Mouse (Mus musculus): ENCODE data around the gene Exoc5.
A peak's percentile ranks its signal among the peaks of the same experiment; 100 is the strongest.
"Not testable (repeated sequence)": the region's sequence is repeated elsewhere in the genome, so short reads cannot be mapped to it uniquely, and the experiment has no call there.

Gene Exoc5

GRCm38 (mm10) chr14:49066274-49066823 lies at the start of gene Exoc5:
Gene Exoc5 (minus strand): TSS chr14:49066653.
- DNase-seq (ENCODE audit: low spot score in 2 of 2) = peak; percentile 97 to 98

- not testable (repeated sequence) for DNase-seq (ENCODE audit: low spot score in 2 of 2)
These were observed 25.3 kb upstream of the Exoc5 start for GRCm38 (mm10) chr14:49091755-49092154.

GRCm38 (mm10) chr14:49091277-49091676 lies 24.8 kb upstream of the Exoc5 start:
- DNase-seq (ENCODE audit: low spot score in 2 of 2) = no peak

- DNase-seq (ENCODE audit: low spot score in 2 of 2) = no peak
These were observed 23.6 kb upstream of the Exoc5 start for GRCm38 (mm10) chr14:49090102-49090501.

GRCm38 (mm10) chr14:49089461-49090058 lies 23.1 kb upstream of the Exoc5 start:
- no peak for DNase-seq (ENCODE audit: low spot score in 2 of 2)

GRCm38 (mm10) chr14:49088155-49089048 lies 21.9 kb upstream of the Exoc5 start:
- no peak for DNase-seq (ENCODE audit: low spot score in 2 of 2)

GRCm38 (mm10) chr14:49086522-49086921 lies 20.1 kb upstream of the Exoc5 start:
- no peak for DNase-seq (ENCODE audit: low spot score in 2 of 2)

GRCm38 (mm10) chr14:49078820-49079219 lies 12.4 kb upstream of the Exoc5 start:
- no peak for DNase-seq (ENCODE audit: low spot score in 2 of 2)

- no peak for DNase-seq (ENCODE audit: low spot score in 2 of 2)
These were observed 7.9 kb upstream of the Exoc5 start for GRCm38 (mm10) chr14:49074361-49074760.

- peak in 1 of 2 experiments; percentile 22 for DNase-seq (ENCODE audit: low spot score in 2 of 2)
These were observed 7.4 kb upstream of the Exoc5 start for GRCm38 (mm10) chr14:49073896-49074295.

GRCm38 (mm10) chr14:49072837-49073236 lies 6.4 kb upstream of the Exoc5 start:
- no peak for DNase-seq (ENCODE audit: low spot score in 2 of 2)

- DNase-seq (ENCODE audit: low spot score in 2 of 2) = peak; percentile 22 to 27
These were observed 752 bp downstream of the Exoc5 start, which contains the start of gene Ap5m1 for GRCm38 (mm10) chr14:49065529-49066273. Gene Ap5m1 (plus strand): TSS chr14:49066097.

GRCm38 (mm10) chr14:49063838-49064237 lies 2.6 kb downstream of the Exoc5 start:
- no peak for DNase-seq (ENCODE audit: low spot score in 2 of 2)

- DNase-seq (ENCODE audit: low spot score in 2 of 2) = no peak
These were observed 17.0 kb downstream of the Exoc5 start for GRCm38 (mm10) chr14:49049492-49049891.

- DNase-seq (ENCODE audit: low spot score in 2 of 2) = peak in 1 of 2 experiments; percentile 37
These were observed 20.8 kb downstream of the Exoc5 start for GRCm38 (mm10) chr14:49045610-49046009.

GRCm38 (mm10) chr14:49028991-49029390 lies 37.5 kb downstream of the Exoc5 start:
- DNase-seq (ENCODE audit: low spot score in 2 of 2) = no peak

GRCm38 (mm10) chr14:49027779-49028368 lies 38.6 kb downstream of the Exoc5 start:
- DNase-seq (ENCODE audit: low spot score in 2 of 2) = no peak

GRCm38 (mm10) chr14:49027040-49027778 lies 39.2 kb downstream of the Exoc5 start:
- no peak for DNase-seq (ENCODE audit: low spot score in 2 of 2)

- DNase-seq (ENCODE audit: low spot score in 2 of 2) = no peak
These were observed 46.7 kb downstream of the Exoc5 start for GRCm38 (mm10) chr14:49019765-49020164.

- no peak for DNase-seq (ENCODE audit: low spot score in 2 of 2)
These were observed 57.9 kb downstream of the Exoc5 start for GRCm38 (mm10) chr14:49008399-49009189.

Measured in frontal cortex, postnatal 36 days (tissue).